Mouse (Mus musculus) kidney, embryonic 14.5 days (tissue): Measurements from ENCODE around the gene Chrnb4. TPM values are rescaled to one million over a fixed set of nuclear protein-coding genes. Genes with fewer than 3 reads are reported as not detected.
A peak's percentile ranks its signal among the peaks of the same experiment; 100 is the strongest.

Experiments used
- ATAC-seq: fragments of 200-750 bp; cut with Nextera tagmentation; 2 replicates; pipeline ENCODE4 v1.8.0; 2017; ENCODE audit warnings: moderate number of reproducible peaks, mild to moderate bottlenecking, moderate TSS enrichment, moderate library complexity; ENCODE audit not compliant: low FRiP score, low TSS enrichment
- H3K27ac ChIP-seq: fragments of 300-500 bp; sonication (generic); 2 replicates; pipeline ENCODE4 v1.5.1; 2014; ENCODE audit warnings: low read depth, mild to moderate bottlenecking, low read length, moderate library complexity, mixed read lengths
- H3K27me3 ChIP-seq: fragments of 300-500 bp; sonication (generic); 2 replicates; pipeline ENCODE4 v1.6.1; 2014; ENCODE audit warnings: mild to moderate bottlenecking, low read length; ENCODE audit not compliant: control insufficient read depth, insufficient read depth
- H3K36me3 ChIP-seq: fragments of 300-500 bp; sonication (generic); 2 replicates; pipeline ENCODE4 v1.6.1; 2014; ENCODE audit warnings: low read length, mixed read lengths; ENCODE audit not compliant: control insufficient read depth, insufficient read depth
- H3K4me1 ChIP-seq: fragments of 300-500 bp; sonication (generic); 2 replicates; pipeline ENCODE4 v1.6.1; 2014; ENCODE audit warnings: low read length, mixed read lengths; ENCODE audit not compliant: control insufficient read depth, insufficient read depth
- H3K4me2 ChIP-seq: fragments of 300-500 bp; sonication (generic); replicated peaks from 2 replicates; pipeline ENCODE4 v1.6.1; 2014; ENCODE audit warnings: low read depth, mild to moderate bottlenecking, low read length
- H3K4me3 ChIP-seq: fragments of 300-500 bp; sonication (generic); 2 replicates; pipeline ENCODE4 v1.5.1; 2014; ENCODE audit warnings: mild to moderate bottlenecking, low read length
- H3K9ac ChIP-seq: fragments of 300-500 bp; sonication (generic); 2 replicates; pipeline ENCODE4 v1.6.1; 2014; ENCODE audit warnings: low read depth, mild to moderate bottlenecking, low read length, moderate library complexity
- H3K9me3 ChIP-seq: fragments of 300-500 bp; sonication (generic); 2 replicates; pipeline ENCODE4 v1.6.1; 2016; ENCODE audit warnings: low read length; ENCODE audit not compliant: control insufficient read depth
- WGBS: fragments of 180-500 bp; shearing (Covaris S2); extraction: QIAGEN DNeasy Blood & Tissue Kit; methylation state at CpG from one replicate; pipeline ENCODE4 v1.1.7; 2014; 5-methylcytosine and 5-hydroxymethylcytosine counted together
- polyA plus RNA-seq: library from polyadenylated mRNA; unstranded; fragments of >200 nt; fragmentation: Nextera tagmentation; extraction: Ambion mirVana; gene quantifications from 2 replicates; pipeline ENCODE4 v1.2.1, GENCODE M21; 2014

Gene Chrnb4
- polyA plus RNA-seq = 0.77 and 1.6 TPM in 2 replicates

DNA sequence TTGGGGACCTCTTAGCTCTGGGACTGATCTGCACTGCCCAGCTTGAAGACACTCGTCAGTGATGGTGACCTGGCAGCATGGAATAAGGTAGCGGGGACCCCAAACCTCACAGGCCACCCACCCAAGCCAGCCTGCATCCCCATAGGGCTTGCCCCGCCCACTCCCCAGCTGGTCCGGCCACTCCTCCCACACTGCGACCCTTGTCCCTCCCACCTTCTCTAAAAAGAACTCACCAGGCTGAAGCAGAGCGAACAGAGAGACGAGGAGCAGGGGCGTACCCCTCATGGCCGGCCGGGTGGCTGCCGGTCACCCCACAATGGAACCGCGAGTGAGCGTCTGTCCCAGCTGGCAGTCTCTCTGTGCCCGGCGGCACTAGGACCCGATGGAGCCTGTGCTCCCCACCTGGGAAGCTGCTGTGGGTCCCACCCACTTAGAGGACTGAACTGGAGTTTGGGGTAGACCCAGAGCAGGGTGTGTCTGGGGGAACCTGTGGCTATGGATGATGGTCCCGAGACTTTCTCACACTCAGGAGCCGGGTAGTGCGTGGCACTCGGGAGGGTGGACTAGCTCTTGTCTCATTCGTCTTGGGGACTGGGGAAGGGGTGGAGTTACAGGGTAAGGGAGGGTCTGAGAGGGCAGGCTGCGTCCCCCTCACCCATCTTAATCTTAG is at the start of gene Chrnb4:
Gene Chrnb4 (minus strand): TSS at position 569 of the 670 bp plus-strand sequence.
- H3K27ac ChIP-seq = no peak within 1 kb of the TSS
- peaks cover 5% of the 10 kb centered on the region; the same call in 1 of the 2 replicates for H3K4me1 ChIP-seq
- H3K4me3 ChIP-seq = peak within 1 kb of the TSS; percentile 47
- peak within 1 kb of the TSS; percentile 37; the same call in 1 of the 2 replicates for H3K9ac ChIP-seq
- no peaks in the 10 kb centered on the region for H3K27me3 ChIP-seq
- no peaks in the 10 kb centered on the region for H3K36me3 ChIP-seq
- H3K4me2 ChIP-seq = peak within 1 kb of the TSS; percentile 83
- no peaks in the 10 kb centered on the region for H3K9me3 ChIP-seq
- ATAC-seq = peak; percentile 68
- WGBS = 1% methylated on average over 23 of the region's 23 CpGs

DNA sequence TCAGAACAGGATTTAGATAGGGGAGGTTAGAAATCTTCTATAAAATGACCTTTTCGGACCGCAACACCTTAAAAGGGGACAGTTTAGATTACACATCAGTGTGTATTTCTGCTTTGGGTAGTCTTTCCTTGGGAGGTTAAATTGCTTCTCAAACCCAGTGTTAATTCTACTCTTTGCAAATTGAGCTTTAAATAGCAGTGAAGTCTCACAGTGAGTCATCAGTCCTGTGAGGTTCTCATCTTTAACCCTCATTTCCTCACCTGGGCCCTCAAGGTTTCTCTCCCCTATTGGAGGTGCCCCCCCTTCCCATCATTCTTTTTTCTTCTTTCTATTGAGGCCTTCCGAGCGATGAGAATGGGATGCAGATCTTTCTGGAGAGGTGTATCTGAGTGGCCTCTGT is 48.3 kb upstream of the Chrnb4 start:
- Histone ChIP-seq H3K4me3 (no peak overlapping the region), H3K9me3 (no peaks in the 10 kb centered on the region), H3K9ac (no peak overlapping the region), H3K27ac (no peak overlapping the region), H3K27me3 (no peaks in the 10 kb centered on the region), H3K4me2 (no peak overlapping the region), H3K36me3 (no peaks in the 10 kb centered on the region), H3K4me1 (no peaks in the 10 kb centered on the region)
- 89% methylated on average over 4 of the region's 4 CpGs for WGBS
- ATAC-seq = no peak

DNA sequence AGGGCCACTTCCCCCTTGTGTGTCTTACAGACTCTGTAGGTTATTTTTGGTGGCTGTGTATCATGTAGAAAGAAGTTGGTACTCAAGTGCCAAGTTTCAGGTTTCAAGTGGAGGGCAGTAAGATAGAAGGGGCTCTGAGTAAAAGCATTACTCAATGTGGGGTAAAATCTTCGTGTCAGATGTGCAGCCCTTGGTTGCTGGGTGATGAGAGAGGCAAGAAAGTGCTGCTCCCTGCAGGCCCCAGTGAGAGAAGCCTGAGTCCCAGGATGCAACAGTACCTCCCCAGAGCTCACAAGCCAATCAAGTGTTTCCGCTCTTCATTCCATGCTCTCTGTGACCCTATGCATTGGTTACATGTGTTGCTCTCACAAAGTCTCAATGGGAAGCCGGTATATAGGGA is 47.5 kb upstream of the Chrnb4 start:
- no peak overlapping the region for H3K9ac ChIP-seq
- ATAC-seq = no peak

DNA sequence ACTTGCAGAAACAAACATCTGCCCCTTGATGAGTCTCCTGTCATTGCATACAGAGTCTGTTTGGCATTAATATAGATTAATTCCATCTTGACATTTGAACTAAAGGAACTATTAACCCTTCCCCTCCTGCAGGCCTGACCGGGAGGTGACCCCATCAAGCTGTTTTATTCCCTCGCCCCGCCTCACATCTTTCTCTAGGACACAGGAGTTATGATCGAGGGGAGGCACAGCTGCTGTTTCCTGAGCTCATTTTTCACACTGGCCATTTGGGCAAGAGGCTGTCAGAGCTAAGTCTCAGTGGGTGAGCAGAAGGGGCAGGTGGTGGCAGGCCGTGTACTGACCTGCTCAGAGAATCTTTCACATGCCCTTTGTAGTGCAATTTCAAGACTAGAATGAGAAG is 41.6 kb upstream of the Chrnb4 start:
- H3K36me3 ChIP-seq = no peaks in the 10 kb centered on the region
- no peak overlapping the region for H3K4me3 ChIP-seq
- no peak overlapping the region; the same call in 1 of the 2 replicates for H3K9ac ChIP-seq
- peak; percentile 68 for ATAC-seq
- no peak overlapping the region for H3K4me2 ChIP-seq
- H3K27ac ChIP-seq = no peak overlapping the region
- no peaks in the 10 kb centered on the region for H3K9me3 ChIP-seq
- WGBS = 5% methylated on average over 5 of the region's 5 CpGs
- peaks cover 7% of the 10 kb centered on the region; the same call in 1 of the 2 replicates for H3K4me1 ChIP-seq
- H3K27me3 ChIP-seq = no peaks in the 10 kb centered on the region

More for the DNA sequence above, 47.5 kb upstream of the Chrnb4 start:
- H3K27me3 ChIP-seq = no peaks in the 10 kb centered on the region
- 69% methylated on average over 3 of the region's 3 CpGs for WGBS
- H3K9me3 ChIP-seq = no peaks in the 10 kb centered on the region
- no peaks in the 10 kb centered on the region for H3K36me3 ChIP-seq
- no peak overlapping the region for H3K27ac ChIP-seq
- no peaks in the 10 kb centered on the region for H3K4me1 ChIP-seq
- H3K4me2 ChIP-seq = no peak overlapping the region
- no peak overlapping the region for H3K4me3 ChIP-seq

DNA sequence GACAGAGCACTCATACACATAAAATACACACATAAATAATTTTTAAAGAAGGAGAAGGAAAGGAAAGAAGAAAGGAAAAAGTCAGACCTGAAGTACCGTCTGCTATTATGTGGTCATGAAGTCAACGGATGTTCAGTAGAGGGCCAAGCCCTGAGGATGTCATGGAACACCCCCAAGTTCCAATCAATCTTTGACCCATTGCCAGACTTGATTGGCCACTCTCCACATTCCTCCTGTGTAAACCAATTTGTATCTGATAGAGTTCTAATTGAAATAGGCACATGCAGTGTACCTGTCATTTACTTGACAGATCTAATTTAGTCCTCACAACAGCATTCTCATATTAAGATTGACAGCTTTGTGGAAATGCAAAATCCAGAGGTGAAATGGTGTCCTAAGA is 40.6 kb upstream of the Chrnb4 start:
- no peak overlapping the region for H3K27ac ChIP-seq
- H3K9me3 ChIP-seq = no peaks in the 10 kb centered on the region
- WGBS = 87% methylated on average over 2 of the region's 2 CpGs

DNA sequence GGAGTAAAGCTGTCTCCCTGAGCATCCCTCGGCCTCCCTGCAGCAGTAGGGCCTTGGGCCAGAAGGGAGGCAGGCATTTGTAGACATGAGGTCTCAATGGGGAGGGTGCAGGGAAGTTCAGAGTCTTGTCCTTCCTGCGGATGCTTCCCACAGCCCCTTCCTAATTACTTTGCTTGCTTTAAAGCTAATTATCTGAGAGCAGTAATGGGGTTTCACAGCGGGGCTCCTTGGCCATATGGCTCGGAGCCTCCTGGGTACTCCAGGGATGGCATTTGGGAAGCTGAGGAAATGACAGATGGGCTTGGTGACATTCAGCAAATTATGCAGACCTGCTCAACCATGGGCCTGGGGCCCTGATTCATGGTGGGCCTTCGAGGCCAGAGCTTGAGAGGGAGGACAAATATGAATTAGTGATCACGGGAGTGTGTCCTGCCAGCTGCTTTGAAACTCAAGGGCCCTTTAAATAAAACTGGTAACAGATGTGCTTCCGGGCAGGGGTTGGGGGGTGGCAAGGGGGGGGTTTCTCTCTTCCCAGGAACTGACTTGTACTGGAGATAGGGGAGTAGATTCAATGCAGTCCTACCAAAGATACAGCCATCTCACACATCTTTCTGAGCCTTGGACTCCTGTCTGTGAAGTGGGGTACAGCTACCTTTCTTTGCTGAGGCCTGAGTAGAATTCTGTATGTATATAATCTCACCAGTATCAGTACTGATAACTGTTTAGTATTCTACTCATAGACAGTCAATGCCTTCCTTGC is 34.8 kb upstream of the Chrnb4 start:
- no peak overlapping the region for H3K27ac ChIP-seq
- H3K36me3 ChIP-seq = no peaks in the 10 kb centered on the region
- H3K4me2 ChIP-seq = no peak overlapping the region
- no peaks in the 10 kb centered on the region for H3K27me3 ChIP-seq
- no peaks in the 10 kb centered on the region for H3K4me1 ChIP-seq
- H3K9ac ChIP-seq = no peak overlapping the region
- no peak overlapping the region for H3K4me3 ChIP-seq
- no peak for ATAC-seq
- 11% methylated on average over 7 of the region's 7 CpGs for WGBS
- no peaks in the 10 kb centered on the region for H3K9me3 ChIP-seq

More for the DNA sequence above, 40.6 kb upstream of the Chrnb4 start:
- ATAC-seq = no peak
- Histone ChIP-seq H3K9ac (no peak overlapping the region), H3K4me1 (peaks cover 7% of the 10 kb centered on the region; the same call in 1 of the 2 replicates), H3K4me2 (no peak overlapping the region), H3K4me3 (no peak overlapping the region), H3K27me3 (no peaks in the 10 kb centered on the region), H3K36me3 (no peaks in the 10 kb centered on the region)

DNA sequence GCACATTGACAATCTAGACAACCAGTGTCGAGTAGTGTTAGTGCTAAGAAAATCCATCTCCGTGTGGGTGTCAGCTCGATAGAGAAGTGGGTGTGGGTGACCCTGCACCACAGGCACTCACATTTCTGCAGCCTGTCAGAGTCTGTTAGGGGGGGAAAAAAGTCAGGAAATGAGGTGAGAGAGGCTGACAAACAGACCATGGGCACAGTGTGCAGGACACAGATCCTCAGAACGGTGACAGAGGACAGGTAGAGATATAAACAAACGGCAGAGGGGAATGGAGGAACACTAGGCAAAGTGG is 19.3 kb upstream of the Chrnb4 start:
- ATAC-seq = no peak
- no peak overlapping the region for H3K4me3 ChIP-seq
- H3K9ac ChIP-seq = no peak overlapping the region
- 25% methylated on average over 5 of the region's 5 CpGs for WGBS
- H3K27me3 ChIP-seq = no peaks in the 10 kb centered on the region
- no peaks in the 10 kb centered on the region for H3K36me3 ChIP-seq
- no peaks in the 10 kb centered on the region for H3K9me3 ChIP-seq
- no peak overlapping the region for H3K4me2 ChIP-seq
- no peaks in the 10 kb centered on the region for H3K4me1 ChIP-seq
- H3K27ac ChIP-seq = no peak overlapping the region

DNA sequence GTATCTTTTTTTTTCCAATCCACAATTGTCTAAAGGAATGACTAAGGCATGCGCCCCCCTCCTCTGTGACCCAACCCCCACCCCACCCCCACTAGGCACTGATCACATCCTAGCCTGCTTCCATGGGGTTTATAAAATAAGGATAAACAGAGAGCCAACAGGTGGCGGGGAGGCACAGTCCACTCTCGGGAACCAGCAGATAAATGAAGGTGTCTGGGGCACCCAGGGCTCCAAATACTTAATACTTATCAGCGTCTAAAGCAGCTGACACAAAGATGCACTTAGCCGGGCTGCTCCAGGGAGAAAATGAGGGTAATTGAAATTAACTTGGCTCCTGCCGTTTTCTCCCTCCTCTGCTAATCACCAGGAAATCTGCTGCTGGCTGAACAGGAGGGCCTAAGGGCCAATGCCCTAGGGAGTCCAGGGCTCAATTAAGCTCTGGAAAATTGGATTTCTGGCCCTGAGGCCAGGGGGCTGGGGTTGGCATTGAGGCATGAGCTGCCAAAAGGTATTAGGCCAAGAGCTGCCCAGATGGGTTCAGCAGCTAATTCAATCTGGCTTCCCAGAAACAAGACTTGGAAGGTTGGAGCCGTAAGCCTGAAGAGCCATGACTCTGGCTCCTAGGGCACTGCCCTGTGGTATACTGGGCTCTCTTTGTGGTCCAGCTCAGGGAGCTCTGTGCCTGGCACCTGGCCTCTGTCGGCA is 18.8 kb upstream of the Chrnb4 start:
- WGBS = 40% methylated on average over 8 of the region's 8 CpGs
- no peak for ATAC-seq
- Histone ChIP-seq H3K4me2 (no peak overlapping the region), H3K9ac (no peak overlapping the region), H3K27me3 (no peaks in the 10 kb centered on the region), H3K4me3 (no peak overlapping the region), H3K9me3 (no peaks in the 10 kb centered on the region), H3K36me3 (no peaks in the 10 kb centered on the region), H3K27ac (no peak overlapping the region), H3K4me1 (no peaks in the 10 kb centered on the region)

DNA sequence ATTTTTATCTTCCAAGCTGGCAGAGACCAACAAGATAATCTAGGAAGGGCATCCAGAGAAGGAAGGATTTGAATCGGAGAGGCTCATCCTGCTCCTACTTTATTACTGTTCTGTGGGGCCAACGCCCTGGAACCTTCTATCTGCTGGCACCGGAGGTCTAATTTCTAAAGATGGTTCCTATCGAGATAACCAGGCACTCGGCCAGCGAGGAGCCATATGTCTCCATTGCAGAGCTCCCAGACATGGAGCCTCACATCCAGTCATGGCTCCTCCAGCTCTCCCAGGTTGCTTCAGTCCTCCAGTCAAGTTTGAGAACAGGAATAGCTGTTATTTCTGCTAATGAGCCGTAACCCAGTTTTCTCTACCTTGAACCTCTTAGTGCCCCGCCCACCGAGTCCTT is 16.7 kb upstream of the Chrnb4 start:
- no peaks in the 10 kb centered on the region for H3K4me1 ChIP-seq
- no peak overlapping the region for H3K27ac ChIP-seq
- no peak overlapping the region for H3K4me2 ChIP-seq
- no peak overlapping the region for H3K9ac ChIP-seq
- no peaks in the 10 kb centered on the region for H3K9me3 ChIP-seq
- no peaks in the 10 kb centered on the region for H3K36me3 ChIP-seq
- no peaks in the 10 kb centered on the region for H3K27me3 ChIP-seq
- no peak for ATAC-seq
- WGBS = 84% methylated on average over 9 of the region's 9 CpGs
- H3K4me3 ChIP-seq = no peak overlapping the region
